Mouse (Mus musculus) small intestine, adult 2 months (tissue): ENCODE data around the gene Ttc7. TPM values are rescaled to one million over a fixed set of nuclear protein-coding genes. Genes with fewer than 3 reads are reported as not detected.
"Not testable (repeated sequence)": the region's sequence is repeated elsewhere in the genome, so short reads cannot be mapped to it uniquely, and the experiment has no call there.

Source experiments
- H3K27ac ChIP-seq: fragments of 200-500 bp; 2 replicates; pipeline ENCODE4 v1.5.1; 2012; ENCODE audit warnings: low read depth, low read length, control low read depth, inconsistent platforms; ENCODE audit not compliant: insufficient read depth
- H3K27me3 ChIP-seq: fragments of 200-500 bp; 2 replicates; pipeline ENCODE4 v1.6.1; 2012; ENCODE audit warnings: mild to moderate bottlenecking, moderate library complexity, low read length, inconsistent platforms; ENCODE audit not compliant: control insufficient read depth, insufficient read depth
- H3K36me3 ChIP-seq: fragments of 200-500 bp; 2 replicates; pipeline ENCODE4 v1.6.1; 2012; ENCODE audit warnings: mild to moderate bottlenecking, low read length, control low read depth, inconsistent platforms; ENCODE audit not compliant: control insufficient read depth, insufficient read depth
- H3K4me1 ChIP-seq: fragments of 200-500 bp; 2 replicates; pipeline ENCODE4 v1.6.1; 2012; ENCODE audit warnings: low read length, inconsistent platforms, mixed read lengths; ENCODE audit not compliant: control insufficient read depth, insufficient read depth, insufficient read length
- H3K4me3 ChIP-seq: fragments of 200-500 bp; 2 replicates; pipeline ENCODE4 v1.5.1; 2012; ENCODE audit warnings: low read depth, mild to moderate bottlenecking, control low read depth, inconsistent platforms, low read length, moderate library complexity
- CTCF ChIP-seq: fragments of 200-500 bp; IDR thresholded peaks from 2 replicates; pipeline ENCODE4 v1.5.1; 2012; ENCODE audit warnings: low read depth, mild to moderate bottlenecking, control low read depth, inconsistent platforms, low read length, moderate library complexity, mixed read lengths; ENCODE audit not compliant: insufficient replicate concordance, insufficient read length; ENCODE audit errors: extremely low read depth
- POLR2A ChIP-seq: fragments of 200-500 bp; IDR thresholded peaks from 2 replicates; pipeline ENCODE4 v1.6.1; 2012; ENCODE audit warnings: low read depth, mild to moderate bottlenecking, control low read depth, inconsistent platforms, low read length, moderate library complexity
- WGBS: fragments of 180-500 bp; shearing (Covaris S2); methylation state at CpG from one replicate; pipeline ENCODE4 v1.1.7; 2018; 5-methylcytosine and 5-hydroxymethylcytosine counted together
- polyA plus RNA-seq: library from polyadenylated mRNA; depleted of rRNA; stranded (reverse); fragments of >200 nt; gene quantifications from 2 replicates; pipeline ENCODE4 v1.2.3, GENCODE M21; 2012

The Ttc7 gene
- polyA plus RNA-seq, 1 experiment, result 289 TPM

GRCm38 (mm10) chr17:87298944-87299343 is 16.3 kb downstream of the Ttc7 start:
- H3K36me3 ChIP-seq, result peaks cover 21% of the 10 kb centered on the region
- no peak for TF ChIP-seq CTCF
- no peak for TF ChIP-seq POLR2A
- 19% methylated on average over 6 of the region's 6 CpGs for WGBS
- no peak overlapping the region for H3K4me3 ChIP-seq
- H3K27me3 ChIP-seq, result no peaks in the 10 kb centered on the region
- peaks cover 42% of the 10 kb centered on the region for H3K4me1 ChIP-seq
- peak overlapping the region; percentile 51 for H3K27ac ChIP-seq

- peaks cover 11% of the 10 kb centered on the region for H3K36me3 ChIP-seq
- H3K4me3 ChIP-seq, result no peak overlapping the region
- H3K27me3 ChIP-seq, result no peaks in the 10 kb centered on the region
- no peak overlapping the region for H3K27ac ChIP-seq
- peaks cover 46% of the 10 kb centered on the region for H3K4me1 ChIP-seq
- TF ChIP-seq CTCF (no peak), POLR2A (no peak)
- 87% methylated on average over 10 of the region's 10 CpGs for WGBS
These were observed 17.7 kb downstream of the Ttc7 start for GRCm38 (mm10) chr17:87300340-87300739.

DNA sequence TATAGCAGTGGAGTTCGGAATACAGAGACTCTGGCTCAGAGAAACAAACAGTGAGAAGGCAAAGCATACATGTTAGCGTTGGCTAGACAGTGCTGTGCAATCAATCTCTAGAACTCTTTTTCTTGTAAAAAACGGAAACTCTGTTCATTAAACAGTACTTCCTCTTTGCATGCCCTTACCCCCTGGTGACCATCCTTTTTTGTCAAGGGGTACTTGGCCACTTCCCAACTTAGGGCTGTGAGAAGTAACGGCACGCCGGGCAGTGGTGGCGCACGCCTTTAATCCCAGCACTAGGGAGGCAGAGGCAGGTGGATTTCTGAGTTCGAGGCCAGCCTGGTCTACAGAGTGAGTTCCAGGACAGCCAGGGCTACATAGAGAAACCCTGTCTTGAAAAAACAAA is 18.9 kb downstream of the Ttc7 start:
- not testable (repeated sequence) for H3K4me3 ChIP-seq, H3K27me3 ChIP-seq, H3K36me3 ChIP-seq, H3K27ac ChIP-seq
- WGBS, result 82% methylated on average over 9 of the region's 9 CpGs
- H3K4me1 ChIP-seq, result peaks cover 45% of the 10 kb centered on the region

DNA sequence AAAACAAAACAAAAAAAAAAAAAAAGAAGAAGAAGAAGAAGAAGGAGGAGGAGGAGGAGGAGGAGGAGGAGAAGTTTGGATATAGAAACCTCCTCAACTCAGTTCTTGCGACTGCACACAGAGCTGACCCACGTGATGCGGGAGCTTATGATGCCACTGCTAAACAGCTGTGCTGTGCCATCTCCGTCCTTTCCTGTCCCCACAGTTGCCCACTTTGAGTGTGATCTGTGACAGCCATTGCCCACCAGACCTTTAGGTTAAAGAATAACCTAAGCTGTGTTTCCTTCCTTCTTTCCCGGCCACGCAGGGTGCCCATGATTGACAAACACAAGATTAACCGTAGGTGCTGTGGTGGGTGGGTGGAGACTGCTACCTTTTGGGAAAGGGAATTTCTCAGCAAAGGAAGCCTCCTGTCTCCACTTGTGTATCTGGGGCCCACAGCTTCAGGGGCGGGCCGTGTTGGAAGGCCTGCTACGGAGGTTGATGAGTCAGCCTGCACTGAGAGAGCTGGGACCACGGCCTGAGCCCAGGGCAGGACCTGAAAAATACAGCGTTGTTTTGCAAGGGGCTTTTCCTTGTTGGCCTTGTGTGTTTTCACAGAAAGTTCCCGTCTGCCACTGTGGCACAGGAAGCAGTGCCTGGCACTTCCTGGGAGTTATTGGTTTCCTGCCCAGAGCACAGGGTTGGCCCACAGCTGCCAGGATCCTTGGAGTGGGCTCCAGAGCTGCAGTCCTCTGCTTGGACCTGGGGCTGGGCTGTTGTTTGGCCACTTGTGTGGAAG is 19.5 kb downstream of the Ttc7 start:
- peaks cover 46% of the 10 kb centered on the region for H3K4me1 ChIP-seq
- TF ChIP-seq CTCF, result no peak
- no peak; the same call in 1 of the 2 replicates for TF ChIP-seq POLR2A
- no peaks in the 10 kb centered on the region for H3K27me3 ChIP-seq
- 34% methylated on average over 13 of the region's 13 CpGs for WGBS
- peaks cover 6% of the 10 kb centered on the region; the same call in 1 of the 2 replicates for H3K36me3 ChIP-seq
- peak overlapping the region; percentile 39 for H3K27ac ChIP-seq
- no peak overlapping the region for H3K4me3 ChIP-seq

GRCm38 (mm10) chr17:87304151-87304894 is 21.6 kb downstream of the Ttc7 start:
- 44% methylated on average over 11 of the region's 11 CpGs for WGBS
- H3K27me3 ChIP-seq, result no peaks in the 10 kb centered on the region
- peaks cover 24% of the 10 kb centered on the region for H3K36me3 ChIP-seq
- H3K4me3 ChIP-seq, result no peak overlapping the region
- H3K4me1 ChIP-seq, result peaks cover 32% of the 10 kb centered on the region
- H3K27ac ChIP-seq, result peak overlapping the region; percentile 70
- TF ChIP-seq POLR2A, result no peak
- TF ChIP-seq CTCF, result no peak

GRCm38 (mm10) chr17:87305065-87305464 is 22.4 kb downstream of the Ttc7 start:
- no peaks in the 10 kb centered on the region for H3K27me3 ChIP-seq
- WGBS, result 84% methylated on average over 8 of the region's 8 CpGs
- H3K4me1 ChIP-seq, result peaks cover 27% of the 10 kb centered on the region
- H3K36me3 ChIP-seq, result peaks cover 31% of the 10 kb centered on the region
- no peak overlapping the region for H3K4me3 ChIP-seq
- H3K27ac ChIP-seq, result peak overlapping the region; percentile 70
- no peak for TF ChIP-seq CTCF
- TF ChIP-seq POLR2A, result no peak

DNA sequence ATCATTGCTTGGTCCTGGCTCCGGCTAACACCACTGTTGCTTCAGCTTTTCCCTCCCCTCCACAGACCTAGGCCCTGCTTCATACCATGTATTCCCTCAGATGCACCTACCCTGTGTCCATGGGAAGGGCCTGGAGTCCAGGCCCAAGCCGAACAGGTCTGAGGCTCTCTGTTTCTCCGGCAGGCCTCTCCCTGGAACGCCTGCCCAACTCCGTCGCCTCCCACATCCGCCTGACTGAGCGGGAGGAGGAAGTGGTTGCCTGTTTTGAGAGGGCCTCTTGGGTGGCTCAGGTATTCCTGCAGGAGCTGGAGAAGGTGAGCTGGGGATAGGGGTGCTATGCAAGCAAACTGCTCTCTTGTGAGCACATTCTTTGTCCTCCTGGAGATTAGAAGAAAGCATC is 24.1 kb downstream of the Ttc7 start:
- 28% methylated on average over 8 of the region's 8 CpGs for WGBS
- H3K27ac ChIP-seq, result peak overlapping the region; percentile 6

More for the DNA sequence above, 24.1 kb downstream of the Ttc7 start:
- H3K27me3 ChIP-seq, result no peaks in the 10 kb centered on the region
- peaks cover 31% of the 10 kb centered on the region for H3K4me1 ChIP-seq
- peaks cover 33% of the 10 kb centered on the region for H3K36me3 ChIP-seq
- H3K4me3 ChIP-seq, result no peak overlapping the region
- TF ChIP-seq CTCF (no peak), POLR2A (no peak)
